Mouse (Mus musculus) colon, adult 2 months (tissue): ENCODE measurements around the gene Herpud2. TPM values are rescaled to one million over a fixed set of nuclear protein-coding genes. Genes with fewer than 3 reads are reported as not detected.

Experiments used
- polyA plus RNA-seq: library from polyadenylated mRNA; depleted of rRNA; stranded (reverse); fragments of >200 nt; gene quantifications from 2 replicates; pipeline ENCODE4 v1.2.3, GENCODE M21; 2012; rRNA removed

The Herpud2 gene
- 36.2 and 39.7 TPM in 2 replicates for polyA plus RNA-seq

GRCm38 (mm10) chr9:25151611-25152241 lies at the start of gene Herpud2:
Gene Herpud2, minus strand, starts transcription at chr9:25151820.

GRCm38 (mm10) chr9:25089122-25089521 lies 62.5 kb downstream of the Herpud2 start, which contains the start of gene Gm10181:
Gene Gm10181, plus strand, starts transcription at chr9:25089422.

Other genes with a start within 250 kb of the Herpud2 start
- not detected in 2 replicates for gene Gm10181, start 62.4 kb downstream of the Herpud2 start, polyA plus RNA-seq
- 2.8 and 3.9 TPM in 2 replicates for gene Sept7, start 100.6 kb upstream of the Herpud2 start, polyA plus RNA-seq